Mouse (Mus musculus): ENCODE measurements around the gene Ifrd1. TPM values are rescaled to one million over a fixed set of nuclear protein-coding genes. Genes with fewer than 3 reads are reported as not detected.

The Ifrd1 gene
- polyA plus RNA-seq, 1 experiment from 2014 or later = 113 TPM

DNA sequence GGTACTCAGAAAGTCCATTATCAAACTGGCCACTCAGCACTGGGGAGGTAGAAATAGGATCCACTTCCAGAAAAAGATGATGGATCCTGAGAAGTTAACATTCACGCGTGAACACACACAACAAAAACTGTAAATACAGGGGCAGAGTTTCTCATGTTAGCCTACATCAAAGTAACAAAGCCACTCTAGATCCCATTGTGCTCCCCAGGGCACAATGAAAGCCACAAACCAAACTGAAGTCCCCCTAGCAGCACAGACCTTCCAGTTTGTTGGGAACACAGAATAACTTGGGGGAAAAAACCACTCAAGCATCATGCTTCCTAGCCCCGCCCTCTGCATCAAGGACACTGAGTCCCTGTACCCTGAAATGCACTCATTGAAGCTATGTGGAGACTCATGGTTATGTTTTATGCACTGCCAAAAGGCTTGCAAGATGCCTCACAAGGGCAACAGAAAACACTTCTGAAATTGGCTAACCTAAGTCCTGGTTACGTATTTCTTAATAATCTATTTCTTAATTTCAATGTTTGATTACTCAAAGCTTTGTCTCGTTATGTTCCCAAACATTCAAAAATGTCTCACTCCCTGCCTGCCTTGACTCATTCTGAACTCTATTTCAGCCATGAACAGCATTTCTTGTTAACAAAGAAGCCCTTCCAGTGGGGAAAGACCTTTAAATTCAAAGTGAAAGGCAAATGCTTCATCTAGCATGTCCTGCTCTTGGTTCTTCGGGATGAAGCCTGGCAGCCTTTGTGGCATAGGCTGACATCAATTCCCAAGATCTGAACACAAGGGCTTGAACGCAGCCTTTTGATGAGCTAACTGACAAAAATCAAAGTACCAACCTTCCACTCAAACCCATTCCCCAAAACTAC is 45.9 kb downstream of the Ifrd1 start:
- no peaks in the 10 kb centered on the region for H3K4me1 ChIP-seq (replicated peaks; ENCODE audit: control insufficient read depth, insufficient read depth, low read length)
- H3K4me2 ChIP-seq (replicated peaks; ENCODE audit: low read depth) = no peak overlapping the region
- peaks cover 49% of the 10 kb centered on the region for H3K36me3 ChIP-seq (ENCODE audit: control insufficient read depth, insufficient read depth)
- H3K27ac ChIP-seq (ENCODE audit: low read depth, low read length) = no peak overlapping the region
- no peaks in the 10 kb centered on the region for H3K27me3 ChIP-seq (replicated peaks; ENCODE audit: control insufficient read depth, insufficient read depth, low read length)
- 91% methylated on average over 7 of the region's 7 CpGs for WGBS
- no peaks in the 10 kb centered on the region for H3K9me3 ChIP-seq (ENCODE audit: control insufficient read depth)
- H3K9ac ChIP-seq (ENCODE audit: low read depth, low read length) = no peak overlapping the region
- ATAC-seq = no peak
- TF ChIP-seq CTCF (IDR thresholded peaks at IDR 0.05; ENCODE audit: low read depth) = no peak
- H3K4me3 ChIP-seq (ENCODE audit: low read depth, low read length) = no peak overlapping the region

GRCm38 (mm10) chr12:40200484-40201235 is 47.6 kb downstream of the Ifrd1 start:
- no peak for TF ChIP-seq CTCF (IDR thresholded peaks at IDR 0.05; ENCODE audit: low read depth)
- H3K27me3 ChIP-seq (replicated peaks; ENCODE audit: control insufficient read depth, insufficient read depth, low read length) = no peaks in the 10 kb centered on the region
- H3K4me3 ChIP-seq (ENCODE audit: low read depth, low read length) = no peak overlapping the region
- no peak overlapping the region for H3K27ac ChIP-seq (ENCODE audit: low read depth, low read length)
- no peak overlapping the region for H3K9ac ChIP-seq (ENCODE audit: low read depth, low read length)
- H3K9me3 ChIP-seq (ENCODE audit: control insufficient read depth) = no peaks in the 10 kb centered on the region
- H3K4me1 ChIP-seq (replicated peaks; ENCODE audit: control insufficient read depth, insufficient read depth, low read length) = no peaks in the 10 kb centered on the region
- no peak for ATAC-seq
- no peak overlapping the region for H3K4me2 ChIP-seq (replicated peaks; ENCODE audit: low read depth)
- H3K36me3 ChIP-seq (ENCODE audit: control insufficient read depth, insufficient read depth) = peaks cover 35% of the 10 kb centered on the region
- 84% methylated on average over 6 of the region's 6 CpGs for WGBS

DNA sequence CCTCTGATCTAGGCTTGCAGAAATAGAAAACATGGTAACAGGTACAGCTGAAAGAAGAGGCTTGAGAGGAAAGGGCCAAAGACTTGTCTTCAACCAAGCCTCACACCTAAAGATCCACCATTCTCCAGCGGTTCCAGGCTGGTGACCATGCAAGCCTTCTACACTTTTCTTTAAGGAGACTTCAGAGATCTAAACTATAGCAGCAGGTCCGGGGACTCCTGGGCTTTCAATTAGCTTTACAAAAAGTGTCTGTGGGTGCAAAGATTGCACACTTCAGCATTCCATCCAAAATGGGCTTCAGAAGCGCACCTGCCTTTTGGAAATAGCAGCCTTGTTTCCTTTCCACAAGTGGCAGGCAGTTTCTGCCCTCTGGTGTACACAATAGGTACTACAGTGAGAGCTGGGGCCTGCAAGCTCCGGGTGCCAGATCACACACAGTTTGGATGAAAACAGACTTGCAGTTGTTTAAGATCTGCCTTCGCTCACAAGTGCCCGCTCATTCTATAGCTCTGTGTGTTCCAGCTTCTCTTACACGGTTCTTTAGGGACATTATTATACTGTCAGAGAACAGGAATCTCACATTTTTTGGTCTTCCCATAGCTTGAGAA is 48.4 kb downstream of the Ifrd1 start:
- no peaks in the 10 kb centered on the region for H3K9me3 ChIP-seq (ENCODE audit: control insufficient read depth)
- peak; percentile 88 for TF ChIP-seq CTCF (IDR thresholded peaks at IDR 0.05; ENCODE audit: low read depth)
- no peak overlapping the region for H3K4me3 ChIP-seq (ENCODE audit: low read depth, low read length)
- WGBS = 44% methylated on average over 7 of the region's 7 CpGs
- H3K4me2 ChIP-seq (replicated peaks; ENCODE audit: low read depth) = no peak overlapping the region
- no peak overlapping the region for H3K27ac ChIP-seq (ENCODE audit: low read depth, low read length)
- H3K36me3 ChIP-seq (ENCODE audit: control insufficient read depth, insufficient read depth) = peaks cover 27% of the 10 kb centered on the region
- H3K9ac ChIP-seq (ENCODE audit: low read depth, low read length) = no peak overlapping the region
- no peaks in the 10 kb centered on the region for H3K27me3 ChIP-seq (replicated peaks; ENCODE audit: control insufficient read depth, insufficient read depth, low read length)
- ATAC-seq = no peak
- no peaks in the 10 kb centered on the region for H3K4me1 ChIP-seq (replicated peaks; ENCODE audit: control insufficient read depth, insufficient read depth, low read length)

DNA sequence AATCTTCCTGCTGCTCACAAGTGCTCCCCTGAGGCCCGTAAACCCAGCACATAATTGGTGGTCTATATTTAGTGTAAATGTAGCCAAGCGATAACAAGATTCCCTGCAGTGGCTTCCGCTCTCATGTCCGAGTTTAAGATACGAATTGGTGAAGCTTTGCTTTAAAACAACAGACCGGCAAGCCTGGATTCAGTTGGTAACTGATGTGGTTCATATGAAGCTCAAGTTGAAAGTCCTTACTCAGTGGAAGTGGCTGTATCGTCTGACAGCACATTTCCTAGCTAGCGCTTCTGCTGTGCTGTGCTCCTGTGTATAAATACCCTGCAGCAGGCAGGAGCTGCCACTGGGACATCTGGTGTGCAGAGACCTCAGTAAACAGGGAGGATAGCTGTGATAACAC is 49.0 kb downstream of the Ifrd1 start, which contains the start of gene Lsmem1:
TSS of gene Lsmem1 (minus strand) at position 189 of the 400 bp plus-strand sequence.
- Histone ChIP-seq H3K27ac (ENCODE audit: low read depth, low read length) (no peak within 1 kb of the TSS), H3K27me3 (replicated peaks; ENCODE audit: control insufficient read depth, insufficient read depth, low read length) (no peaks in the 10 kb centered on the region), H3K4me1 (replicated peaks; ENCODE audit: control insufficient read depth, insufficient read depth, low read length) (no peaks in the 10 kb centered on the region), H3K9me3 (ENCODE audit: control insufficient read depth) (no peaks in the 10 kb centered on the region), H3K4me3 (ENCODE audit: low read depth, low read length) (no peak within 1 kb of the TSS), H3K36me3 (ENCODE audit: control insufficient read depth, insufficient read depth) (peaks cover 22% of the 10 kb centered on the region), H3K9ac (ENCODE audit: low read depth, low read length) (no peak within 1 kb of the TSS), H3K4me2 (replicated peaks; ENCODE audit: low read depth) (no peak within 1 kb of the TSS)
- WGBS = 75% methylated on average over 8 of the region's 8 CpGs
- no peak for ATAC-seq
- no peak for TF ChIP-seq CTCF (IDR thresholded peaks at IDR 0.05; ENCODE audit: low read depth)

GRCm38 (mm10) chr12:40198427-40198826 is 49.9 kb downstream of the Ifrd1 start:
- Histone ChIP-seq H3K9me3 (ENCODE audit: control insufficient read depth) (no peaks in the 10 kb centered on the region), H3K4me1 (replicated peaks; ENCODE audit: control insufficient read depth, insufficient read depth, low read length) (no peaks in the 10 kb centered on the region), H3K27ac (ENCODE audit: low read depth, low read length) (no peak overlapping the region), H3K9ac (ENCODE audit: low read depth, low read length) (no peak overlapping the region), H3K36me3 (ENCODE audit: control insufficient read depth, insufficient read depth) (peaks cover 14% of the 10 kb centered on the region), H3K27me3 (replicated peaks; ENCODE audit: control insufficient read depth, insufficient read depth, low read length) (no peaks in the 10 kb centered on the region), H3K4me2 (replicated peaks; ENCODE audit: low read depth) (no peak overlapping the region), H3K4me3 (ENCODE audit: low read depth, low read length) (no peak overlapping the region)
- no peak for ATAC-seq
- TF ChIP-seq CTCF (IDR thresholded peaks at IDR 0.05; ENCODE audit: low read depth) = no peak
- 77% methylated on average over 9 of the region's 9 CpGs for WGBS

GRCm38 (mm10) chr12:40198019-40198418 is 50.3 kb downstream of the Ifrd1 start:
- peaks cover 13% of the 10 kb centered on the region for H3K36me3 ChIP-seq (ENCODE audit: control insufficient read depth, insufficient read depth)
- H3K9ac ChIP-seq (ENCODE audit: low read depth, low read length) = no peak overlapping the region
- no peak overlapping the region for H3K27ac ChIP-seq (ENCODE audit: low read depth, low read length)
- H3K4me3 ChIP-seq (ENCODE audit: low read depth, low read length) = no peak overlapping the region
- H3K27me3 ChIP-seq (replicated peaks; ENCODE audit: control insufficient read depth, insufficient read depth, low read length) = no peaks in the 10 kb centered on the region
- TF ChIP-seq CTCF (IDR thresholded peaks at IDR 0.05; ENCODE audit: low read depth) = no peak
- ATAC-seq = no peak
- 89% methylated on average over 5 of the region's 5 CpGs for WGBS
- H3K9me3 ChIP-seq (ENCODE audit: control insufficient read depth) = no peaks in the 10 kb centered on the region
- no peak overlapping the region for H3K4me2 ChIP-seq (replicated peaks; ENCODE audit: low read depth)
- no peaks in the 10 kb centered on the region for H3K4me1 ChIP-seq (replicated peaks; ENCODE audit: control insufficient read depth, insufficient read depth, low read length)
